Mouse (Mus musculus): ENCODE results near the gene Fam122a. TPM values are rescaled to one million over a fixed set of nuclear protein-coding genes. Genes with fewer than 3 reads are reported as not detected.
A peak's percentile ranks its signal among the peaks of the same experiment; 100 is the strongest.

The Fam122a gene
- polyA plus RNA-seq, 1 experiment = 10.2 TPM

DNA sequence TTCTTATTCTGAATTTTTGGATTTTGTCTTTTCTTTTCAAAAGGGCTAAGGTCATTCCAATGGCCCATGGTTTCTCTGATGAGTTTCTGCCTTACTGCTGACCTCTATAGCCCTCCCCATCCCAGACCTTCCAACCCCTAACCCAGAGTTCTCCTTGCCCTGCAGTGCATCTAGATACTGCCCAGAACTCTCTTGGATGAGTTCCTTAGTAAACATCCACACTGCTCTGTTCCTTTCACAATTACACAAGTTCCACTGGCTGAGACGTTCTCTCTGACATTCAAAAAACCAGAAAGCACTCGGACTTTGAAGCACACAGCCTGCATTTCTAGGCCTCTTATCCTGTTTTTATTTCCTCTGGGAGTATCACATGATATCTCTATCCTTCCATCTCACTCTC is 3.8 kb upstream of the Fam122a start:
- Histone ChIP-seq H3K4me3 (replicated peaks; ENCODE audit: control insufficient read depth, low read depth, low read length) (no peak overlapping the region), H3K27ac (ENCODE audit: control insufficient read depth, insufficient read depth, low read depth, low read length, poor library complexity) (no peak overlapping the region), H3K4me1 (ENCODE audit: control insufficient read depth, insufficient read depth, low read length) (peaks cover 2% of the 10 kb centered on the region; the same call in 1 of the 2 replicates)
- 73% methylated on average over 2 of the region's 2 CpGs for WGBS
- TF ChIP-seq POLR2A (IDR thresholded peaks at IDR 0.05; ENCODE audit: borderline replicate concordance, control insufficient read depth, low read depth, low read length) (no peak), CTCF (IDR thresholded peaks at IDR 0.05; ENCODE audit: control insufficient read depth, insufficient read depth, low read length) (no peak)

DNA sequence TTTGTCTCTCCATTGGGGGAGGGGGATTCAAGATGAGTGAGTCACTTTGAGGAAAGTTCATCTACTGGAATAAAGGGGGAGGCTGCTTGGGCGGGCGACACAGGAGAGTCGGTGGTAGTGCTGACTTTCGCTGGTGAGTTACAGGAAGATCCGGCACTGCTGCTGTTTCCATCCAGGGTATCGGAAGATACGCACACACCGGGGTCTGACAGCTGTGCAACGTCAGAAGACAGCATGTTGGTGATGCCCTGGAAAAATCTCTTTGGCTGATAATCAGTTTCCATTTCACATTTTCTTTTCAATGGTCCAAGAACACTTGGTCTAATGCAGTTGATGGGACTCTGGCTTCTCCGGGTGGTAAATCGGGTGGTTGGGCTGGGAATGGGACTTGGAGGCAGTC is 695 bp downstream of the Fam122a start:
- H3K27ac ChIP-seq (ENCODE audit: control insufficient read depth, insufficient read depth, low read depth, low read length, poor library complexity) = peak overlapping the region; percentile 88
- H3K4me3 ChIP-seq (replicated peaks; ENCODE audit: control insufficient read depth, low read depth, low read length) = peak overlapping the region; percentile 98
- 1% methylated on average over 11 of the region's 11 CpGs for WGBS
- TF ChIP-seq POLR2A (IDR thresholded peaks at IDR 0.05; ENCODE audit: borderline replicate concordance, control insufficient read depth, low read depth, low read length) = no peak
- TF ChIP-seq CTCF (IDR thresholded peaks at IDR 0.05; ENCODE audit: control insufficient read depth, insufficient read depth, low read length) = no peak
- H3K4me1 ChIP-seq (ENCODE audit: control insufficient read depth, insufficient read depth, low read length) = peaks cover 2% of the 10 kb centered on the region

GRCm38 (mm10) chr19:24475281-24475680 is 1.9 kb downstream of the Fam122a start:
- no peak overlapping the region for H3K4me3 ChIP-seq (replicated peaks; ENCODE audit: control insufficient read depth, low read depth, low read length)
- WGBS = 59% methylated on average over 6 of the region's 6 CpGs

DNA sequence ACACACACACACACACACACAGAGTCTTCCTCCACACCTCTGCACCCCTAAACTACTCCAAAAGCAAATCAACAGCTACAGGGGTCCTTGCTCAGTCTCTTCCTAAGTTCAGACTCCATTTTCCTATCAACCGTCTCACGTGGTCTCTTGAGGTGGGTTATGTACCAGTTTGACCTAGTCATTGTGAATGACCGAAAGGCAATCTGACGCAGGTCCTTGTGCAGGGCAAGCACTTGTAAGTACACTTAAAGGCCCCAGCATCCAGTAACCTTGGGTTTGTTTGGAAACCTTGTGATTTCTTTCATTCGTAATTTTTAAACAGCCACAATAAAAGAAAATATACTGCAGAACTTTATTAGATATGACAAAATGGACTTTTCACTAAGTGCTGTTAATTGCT is 4.6 kb downstream of the Fam122a start:
- Histone ChIP-seq H3K4me1 (ENCODE audit: control insufficient read depth, insufficient read depth, low read length) (no peaks in the 10 kb centered on the region; the same call in none of the 2 replicates), H3K4me3 (replicated peaks; ENCODE audit: control insufficient read depth, low read depth, low read length) (no peak overlapping the region), H3K27ac (ENCODE audit: control insufficient read depth, insufficient read depth, low read depth, low read length, poor library complexity) (no peak overlapping the region)
- 88% methylated on average over 5 of the region's 5 CpGs for WGBS
- no peak for TF ChIP-seq CTCF (IDR thresholded peaks at IDR 0.05; ENCODE audit: control insufficient read depth, insufficient read depth, low read length)
- no peak for TF ChIP-seq POLR2A (IDR thresholded peaks at IDR 0.05; ENCODE audit: borderline replicate concordance, control insufficient read depth, low read depth, low read length)

More at GRCm38 (mm10) chr19:24475281-24475680, 1.9 kb downstream of the Fam122a start:
- peaks cover 2% of the 10 kb centered on the region for H3K4me1 ChIP-seq (ENCODE audit: control insufficient read depth, insufficient read depth, low read length)
- no peak for TF ChIP-seq POLR2A (IDR thresholded peaks at IDR 0.05; ENCODE audit: borderline replicate concordance, control insufficient read depth, low read depth, low read length)
- TF ChIP-seq CTCF (IDR thresholded peaks at IDR 0.05; ENCODE audit: control insufficient read depth, insufficient read depth, low read length) = no peak
- H3K27ac ChIP-seq (ENCODE audit: control insufficient read depth, insufficient read depth, low read depth, low read length, poor library complexity) = no peak overlapping the region

DNA sequence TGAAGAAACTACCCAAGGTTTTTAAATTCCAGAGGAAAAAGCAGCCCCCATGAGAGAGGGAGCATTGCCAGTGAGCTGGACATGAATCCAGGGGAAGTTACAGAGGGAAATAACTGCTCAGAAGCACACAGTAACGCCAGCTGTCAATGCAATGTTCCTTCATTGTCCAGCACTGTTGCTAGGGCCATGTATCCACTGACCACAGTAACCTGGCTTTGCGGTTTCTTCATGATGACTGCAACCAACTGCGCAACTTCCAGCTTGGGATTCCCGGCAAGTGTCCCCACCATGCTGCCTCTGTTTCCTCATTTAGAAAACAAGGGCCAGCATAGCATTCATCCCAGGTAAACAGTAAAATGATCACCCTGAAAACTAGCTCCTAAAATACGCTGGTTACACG is 5.6 kb downstream of the Fam122a start:
- Histone ChIP-seq H3K4me1 (ENCODE audit: control insufficient read depth, insufficient read depth, low read length) (no peaks in the 10 kb centered on the region; the same call in none of the 2 replicates), H3K27ac (ENCODE audit: control insufficient read depth, insufficient read depth, low read depth, low read length, poor library complexity) (0 out of 2 replicates have a peak overlapping the region, but pooled peaks have one; percentile 24), H3K4me3 (replicated peaks; ENCODE audit: control insufficient read depth, low read depth, low read length) (no peak overlapping the region)
- WGBS = 62% methylated on average over 6 of the region's 6 CpGs
- TF ChIP-seq CTCF (IDR thresholded peaks at IDR 0.05; ENCODE audit: control insufficient read depth, insufficient read depth, low read length) (no peak), POLR2A (IDR thresholded peaks at IDR 0.05; ENCODE audit: borderline replicate concordance, control insufficient read depth, low read depth, low read length) (no peak)

DNA sequence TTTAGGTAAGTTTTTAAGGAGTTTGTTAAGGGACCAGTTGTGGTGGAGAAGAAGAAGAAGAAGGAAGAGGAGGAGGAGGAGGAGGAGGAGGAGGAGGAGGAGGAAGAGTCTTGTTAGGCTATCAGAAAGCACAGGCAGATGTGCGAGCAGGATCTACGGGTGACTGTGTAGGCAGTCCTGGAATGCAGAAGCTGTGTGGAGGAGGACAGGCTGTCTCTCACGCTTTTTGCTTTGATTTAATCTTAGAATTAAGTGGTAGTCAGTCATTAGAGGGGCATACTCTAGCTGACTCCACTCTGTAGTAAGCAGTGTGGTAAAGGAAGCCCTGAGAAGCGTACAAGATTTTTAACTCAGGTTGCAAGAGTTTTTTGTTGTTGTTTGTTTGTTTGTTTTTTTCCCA is 7.9 kb downstream of the Fam122a start:
- no peak overlapping the region for H3K4me3 ChIP-seq (replicated peaks; ENCODE audit: control insufficient read depth, low read depth, low read length)
- 71% methylated on average over 4 of the region's 4 CpGs for WGBS
- H3K4me1 ChIP-seq (ENCODE audit: control insufficient read depth, insufficient read depth, low read length) = no peaks in the 10 kb centered on the region; the same call in none of the 2 replicates
- TF ChIP-seq POLR2A (IDR thresholded peaks at IDR 0.05; ENCODE audit: borderline replicate concordance, control insufficient read depth, low read depth, low read length) (no peak), CTCF (IDR thresholded peaks at IDR 0.05; ENCODE audit: control insufficient read depth, insufficient read depth, low read length) (no peak)
- H3K27ac ChIP-seq (ENCODE audit: control insufficient read depth, insufficient read depth, low read depth, low read length, poor library complexity) = no peak overlapping the region

- Histone ChIP-seq H3K4me3 (replicated peaks; ENCODE audit: control insufficient read depth, low read depth, low read length) (no peak overlapping the region), H3K4me1 (ENCODE audit: control insufficient read depth, insufficient read depth, low read length) (no peaks in the 10 kb centered on the region; the same call in none of the 2 replicates), H3K27ac (ENCODE audit: control insufficient read depth, insufficient read depth, low read depth, low read length, poor library complexity) (no peak overlapping the region)
- WGBS = 87% methylated on average over 3 of the region's 3 CpGs
- TF ChIP-seq POLR2A (IDR thresholded peaks at IDR 0.05; ENCODE audit: borderline replicate concordance, control insufficient read depth, low read depth, low read length) (no peak), CTCF (IDR thresholded peaks at IDR 0.05; ENCODE audit: control insufficient read depth, insufficient read depth, low read length) (no peak)
Measured at GRCm38 (mm10) chr19:24468616-24469015, 8.5 kb downstream of the Fam122a start.

DNA sequence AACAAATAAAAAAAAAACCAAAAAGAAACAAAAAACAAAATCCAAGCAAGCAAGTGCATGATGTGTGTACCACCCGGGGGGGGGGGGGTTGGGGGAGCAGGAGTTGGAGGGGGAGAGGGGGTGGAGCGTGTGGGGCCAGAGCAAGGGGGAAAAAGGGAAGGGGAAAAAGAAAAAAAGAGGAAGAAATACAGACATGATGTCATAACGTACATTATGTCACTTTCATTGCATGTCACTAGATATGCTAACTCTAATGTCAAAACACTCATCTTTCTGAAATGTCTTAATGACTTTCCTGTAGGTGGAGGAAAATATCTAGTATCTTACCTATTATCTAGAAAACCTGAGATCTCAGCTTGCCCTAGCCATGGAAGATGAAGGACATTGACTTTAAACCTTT is 14.1 kb downstream of the Fam122a start:
- TF ChIP-seq CTCF (IDR thresholded peaks at IDR 0.05; ENCODE audit: control insufficient read depth, insufficient read depth, low read length) = no peak
- no peak for TF ChIP-seq POLR2A (IDR thresholded peaks at IDR 0.05; ENCODE audit: borderline replicate concordance, control insufficient read depth, low read depth, low read length)
- no peak overlapping the region for H3K4me3 ChIP-seq (replicated peaks; ENCODE audit: control insufficient read depth, low read depth, low read length)
- peaks cover 4% of the 10 kb centered on the region; the same call in 1 of the 2 replicates for H3K4me1 ChIP-seq (ENCODE audit: control insufficient read depth, insufficient read depth, low read length)
- 54% methylated on average over 3 of the region's 3 CpGs for WGBS
- H3K27ac ChIP-seq (ENCODE audit: control insufficient read depth, insufficient read depth, low read depth, low read length, poor library complexity) = no peak overlapping the region

Data from bone marrow, adult 2 months (tissue).